ENCODE assay signal across 8 mouse cellular contexts in genomic region chr2:119327102-119327480, GRCm38 (mm10). TPM values are rescaled to one million over a fixed set of nuclear protein-coding genes. Genes with fewer than 3 reads are reported as not detected.
DNase-seq lines count a peak whose midpoint lies in the region; ATAC-seq and TF ChIP-seq lines count a peak whose summit lies in the region.

No protein-coding gene starts in this region.

- no peaks in the 10 kb centered on the region for H3K9me3 ChIP-seq in embryonic facial prominence, embryonic 13.5 days
- no peaks in the 10 kb centered on the region for H3K9me3 ChIP-seq in midbrain, embryonic 11.5 days (ENCODE audit: control insufficient read depth, low read length)

- H3K4me3 ChIP-seq in embryonic facial prominence, embryonic 13.5 days, result peak overlapping the region; percentile 49
- peak overlapping the region; percentile 28 for H3K4me3 ChIP-seq in midbrain, embryonic 11.5 days (ENCODE audit: low read depth, low read length)
- H3K4me3 ChIP-seq in thymus, adult 2 months (ENCODE audit: control insufficient read depth, insufficient read depth, low read length), result peak overlapping the region; percentile 36

- H3K9ac ChIP-seq in embryonic facial prominence, embryonic 13.5 days, result peak overlapping the region; percentile 70
- H3K9ac ChIP-seq in midbrain, embryonic 11.5 days (ENCODE audit: low read length), result peak overlapping the region; percentile 24; the same call in 1 of the 2 replicates

- intact Hi-C loops in heart, postnatal 14 days (cut with DNase I), result loop anchor here (1.0 kb wide), 2 partner anchors 9 to 27 kb away; no protein-coding TSS in a partner anchor

- H3K4me2 ChIP-seq in embryonic facial prominence, embryonic 13.5 days, result peak overlapping the region; percentile 85
- peak overlapping the region; percentile 53 for H3K4me2 ChIP-seq in midbrain, embryonic 11.5 days

- no peak for ATAC-seq in embryonic facial prominence, embryonic 13.5 days (ENCODE audit: insufficient number of reproducible peaks, insufficient read depth, low FRiP score, low TSS enrichment, low read depth)
- no peak for ATAC-seq in midbrain, embryonic 11.5 days (ENCODE audit: low FRiP score)

- DNase-seq in urinary bladder, postnatal 25 days (ENCODE audit: low spot score), result peak; percentile 22
- no peak for DNase-seq in urinary bladder, adult 18-20 months (ENCODE audit: low spot score in 2 of 2)
- DNase-seq in heart, postnatal 14 days, result peak; percentile 74 to 79
- DNase-seq in kidney, postnatal 36 days, result peak; percentile 84 to 85
- DNase-seq in midbrain, embryonic 11.5 days (ENCODE audit: low spot score, missing footprints), result no peak
- peak; percentile 61 for DNase-seq in thymus, adult 2 months
- DNase-seq in layer of hippocampus, adult 11-12 months (ENCODE audit: low spot score), result no peak

- no peak overlapping the region for H3K27ac ChIP-seq in embryonic facial prominence, embryonic 13.5 days
- H3K27ac ChIP-seq in midbrain, embryonic 11.5 days (ENCODE audit: low read depth, low read length), result no peak overlapping the region
- no peak overlapping the region for H3K27ac ChIP-seq in thymus, adult 2 months (ENCODE audit: control insufficient read depth, insufficient read depth, low read length)

- TF ChIP-seq CTCF in thymus, adult 2 months (IDR thresholded peaks at IDR 0.05; ENCODE audit: borderline replicate concordance, control insufficient read depth, extremely low read depth, insufficient read depth, low read length, poor library complexity), result peak; percentile 80; the same call in 1 of the 2 replicates

- peaks cover 51% of the 10 kb centered on the region for H3K4me1 ChIP-seq in embryonic facial prominence, embryonic 13.5 days
- H3K4me1 ChIP-seq in midbrain, embryonic 11.5 days (ENCODE audit: control insufficient read depth, insufficient read depth, low read length), result peaks cover 42% of the 10 kb centered on the region
- peaks cover 29% of the 10 kb centered on the region for H3K4me1 ChIP-seq in thymus, adult 2 months (replicated peaks; ENCODE audit: control insufficient read depth, insufficient read depth, low read length)

- WGBS in embryonic facial prominence, embryonic 13.5 days, result under 1% methylated on average over 30 of the region's 30 CpGs
- under 1% methylated on average over 30 of the region's 30 CpGs for WGBS in midbrain, embryonic 11.5 days
- WGBS in thymus, adult 2 months, result under 1% methylated on average over 30 of the region's 30 CpGs

- H3K27me3 ChIP-seq in embryonic facial prominence, embryonic 13.5 days, result peaks cover 99% of the 10 kb centered on the region
- peaks cover 90% of the 10 kb centered on the region for H3K27me3 ChIP-seq in midbrain, embryonic 11.5 days (ENCODE audit: control insufficient read depth, insufficient read depth, low read length)
- peaks cover 14% of the 10 kb centered on the region; the same call in 1 of the 2 replicates for H3K27me3 ChIP-seq in thymus, adult 2 months (ENCODE audit: control insufficient read depth, insufficient read depth, low read length)

- no peaks in the 10 kb centered on the region for H3K36me3 ChIP-seq in embryonic facial prominence, embryonic 13.5 days
- no peaks in the 10 kb centered on the region for H3K36me3 ChIP-seq in midbrain, embryonic 11.5 days (ENCODE audit: control insufficient read depth, insufficient read depth, low read length)
- no peaks in the 10 kb centered on the region for H3K36me3 ChIP-seq in thymus, adult 2 months (ENCODE audit: control insufficient read depth, insufficient read depth, low read length)

- TF ChIP-seq POLR2A in thymus, adult 2 months (IDR thresholded peaks at IDR 0.05; ENCODE audit: control insufficient read depth, extremely low read depth, insufficient read depth, low read length, poor library complexity), result no peak

RNA-seq across cellular contexts. Expression of gene Dll4, which starts 1.5 kb away (rescaled TPM):
- polyA plus RNA-seq in embryonic facial prominence, embryonic 13.5 days (2015; fragmentation: Nextera tagmentation; extraction: Ambion mirVana), result 4.2 and 4.6 TPM in 2 replicates
- 10 to 100 TPM; 19.5 to 22.3 TPM for total RNA-seq in heart, postnatal 14 days (2021)
- polyA plus RNA-seq in midbrain, embryonic 11.5 days (2014; fragmentation: Nextera tagmentation; extraction: Ambion mirVana), result 3.1 and 4.0 TPM in 2 replicates
- 17.6 and 18.9 TPM in 2 replicates for polyA plus RNA-seq in thymus, adult 2 months (2012; rRNA removed)

RNA-seq across cellular contexts. Expression of gene Chac1, which starts 23.9 kb away (rescaled TPM):
- polyA plus RNA-seq in embryonic facial prominence, embryonic 13.5 days (2015; fragmentation: Nextera tagmentation; extraction: Ambion mirVana), result 1.7 and 1.8 TPM in 2 replicates
- 10 to 100 TPM; 12.8 to 13.0 TPM for total RNA-seq in heart, postnatal 14 days (2021)
- 0.32 and 0.37 TPM in 2 replicates for polyA plus RNA-seq in midbrain, embryonic 11.5 days (2014; fragmentation: Nextera tagmentation; extraction: Ambion mirVana)
- 1.1 TPM in 2 replicates for polyA plus RNA-seq in thymus, adult 2 months (2012; rRNA removed)

RNA-seq across cellular contexts. Expression of gene Vps18, which starts 38.6 kb away (rescaled TPM):
- polyA plus RNA-seq in embryonic facial prominence, embryonic 13.5 days (2015; fragmentation: Nextera tagmentation; extraction: Ambion mirVana), result 20.1 and 20.7 TPM in 2 replicates
- 10 to 100 TPM; 12.8 to 13.3 TPM for total RNA-seq in heart, postnatal 14 days (2021)
- 9.8 and 10.0 TPM in 2 replicates for polyA plus RNA-seq in midbrain, embryonic 11.5 days (2014; fragmentation: Nextera tagmentation; extraction: Ambion mirVana)
- 28.4 and 30.5 TPM in 2 replicates for polyA plus RNA-seq in thymus, adult 2 months (2012; rRNA removed)

RNA-seq across cellular contexts. Expression of gene Rhov, which starts 56.0 kb away (rescaled TPM):
- 16.7 and 17.9 TPM in 2 replicates for polyA plus RNA-seq in embryonic facial prominence, embryonic 13.5 days (2015; fragmentation: Nextera tagmentation; extraction: Ambion mirVana)
- total RNA-seq in heart, postnatal 14 days (2021), result not detected
- 1.3 and 2.6 TPM in 2 replicates for polyA plus RNA-seq in midbrain, embryonic 11.5 days (2014; fragmentation: Nextera tagmentation; extraction: Ambion mirVana)
- 2.6 and 3.5 TPM in 2 replicates for polyA plus RNA-seq in thymus, adult 2 months (2012; rRNA removed)

Comparison
In these comparisons a context has a peak if more than half of its experiments do, and no peak if none do; other contexts are left out.
1. DNase-seq: peak in urinary bladder, postnatal 25 days (single experiment), heart, postnatal 14 days (2 of 2), kidney, postnatal 36 days (2 of 2) and thymus, adult 2 months (single experiment); none in urinary bladder, adult 18-20 months (0 of 2), midbrain, embryonic 11.5 days (single experiment) and layer of hippocampus, adult 11-12 months (single experiment).
2. Peak in every context shown above with its lines, with median percentiles within 50 percentile points of each other: H3K4me3 ChIP-seq.